Mouse (Mus musculus) MEL (cell line): ENCODE results near the gene Gabra4.
"Not testable (repeated sequence)": the region's sequence is repeated elsewhere in the genome, so short reads cannot be mapped to it uniquely, and the experiment has no call there.

Source experiments
- CTCF ChIP-seq, 3 experiments: IDR thresholded peaks in 2 of 3; conservative IDR thresholded peaks in 1 of 3; 2 replicates each; pipeline ENCODE4 v1.5.1; 2011 to 2012; ENCODE audit warnings: low read length in 3 of 3, low read depth in 2 of 3, mild to moderate bottlenecking in 2 of 3, improper control_type of control experiment in 1 of 3, inconsistent platforms in 1 of 3, mixed read lengths in 1 of 3, moderate library complexity in 1 of 3; ENCODE audit not compliant: control insufficient read depth in 1 of 3, insufficient read depth in 1 of 3, poor library complexity in 1 of 3, severe bottlenecking in 1 of 3
- E2F4 ChIP-seq: IDR thresholded peaks from 2 replicates; pipeline ENCODE4 v1.6.1; 2011; ENCODE audit warnings: low read depth, low read length, improper control_type of control experiment, borderline replicate concordance
- EP300 ChIP-seq, 2 experiments: IDR thresholded peaks; 2 replicates each; pipeline ENCODE4 v1.6.1; 2011; ENCODE audit warnings: improper control_type of control experiment in 2 of 2, low read length in 2 of 2, low read depth in 1 of 2, mild to moderate bottlenecking in 1 of 2
- ETS1 ChIP-seq: IDR thresholded peaks from 2 replicates; pipeline ENCODE4 v1.6.1; 2012; ENCODE audit warnings: low read depth, mild to moderate bottlenecking, inconsistent platforms, low read length, improper control_type of control experiment, moderate library complexity
- GATA1 ChIP-seq: IDR thresholded peaks from 2 replicates; pipeline ENCODE4 v1.6.1; 2011; ENCODE audit warnings: low read depth, low read length, improper control_type of control experiment
- POLR2A ChIP-seq, 2 experiments: IDR thresholded peaks; 2 replicates each; pipeline ENCODE4 v1.6.1; 2011 to 2012; ENCODE audit warnings: low read length in 2 of 2, mild to moderate bottlenecking in 2 of 2, control low read depth in 1 of 2, improper control_type of control experiment in 1 of 2, low read depth in 1 of 2, moderate library complexity in 1 of 2; ENCODE audit not compliant: control insufficient read depth in 1 of 2, insufficient read depth in 1 of 2, poor library complexity in 1 of 2
- POLR2AphosphoS2 ChIP-seq: IDR thresholded peaks from 2 replicates; pipeline ENCODE4 v1.6.1; 2011; ENCODE audit warnings: low read length, improper control_type of control experiment
- SIN3A ChIP-seq: IDR thresholded peaks from 2 replicates; pipeline ENCODE4 v1.6.1; 2012; ENCODE audit warnings: low read length, improper control_type of control experiment, inconsistent platforms
- SMC3 ChIP-seq: IDR thresholded peaks from 2 replicates; pipeline ENCODE4 v1.6.1; 2011; ENCODE audit warnings: low read depth, low read length, improper control_type of control experiment
- TAL1 ChIP-seq: IDR thresholded peaks from 2 replicates; pipeline ENCODE4 v1.6.1; 2012; ENCODE audit warnings: mild to moderate bottlenecking, inconsistent platforms, low read length, moderate library complexity, mixed read lengths
- UBTF ChIP-seq: IDR thresholded peaks from 2 replicates; pipeline ENCODE4 v1.6.1; 2012; ENCODE audit warnings: low read depth, mild to moderate bottlenecking, inconsistent platforms, low read length, improper control_type of control experiment, moderate library complexity, borderline replicate concordance; ENCODE audit not compliant: insufficient read depth
- USF2 ChIP-seq, 2 experiments: IDR thresholded peaks; 2 replicates each; pipeline ENCODE4 v1.6.1; 2011 to 2012; ENCODE audit warnings: improper control_type of control experiment in 2 of 2, low read length in 2 of 2, borderline replicate concordance in 1 of 2, inconsistent platforms in 1 of 2, low read depth in 1 of 2, mild to moderate bottlenecking in 1 of 2; ENCODE audit not compliant: insufficient read depth in 1 of 2

GRCm38 (mm10) chr5:71525486-71525885, 132.6 kb downstream of the Gabra4 start:
- not testable (repeated sequence) for TF ChIP-seq POLR2A (IDR thresholded peaks at IDR 0.05; ENCODE audit: control insufficient read depth in 1 of 2, insufficient read depth in 1 of 2, low read depth in 1 of 2, low read length in 2 of 2, poor library complexity in 1 of 2); CTCF (IDR thresholded peaks at IDR 0.05 in 2 of 3, conservative IDR thresholded peaks at IDR 0.05 in 1 of 3; ENCODE audit: control insufficient read depth in 1 of 3, insufficient read depth in 1 of 3, low read depth in 2 of 3, low read length in 3 of 3, poor library complexity in 1 of 3, severe bottlenecking in 1 of 3); EP300 (IDR thresholded peaks at IDR 0.05; ENCODE audit: low read depth in 1 of 2, low read length in 2 of 2); ETS1; SMC3; GATA1; USF2 (IDR thresholded peaks at IDR 0.05; ENCODE audit: borderline replicate concordance in 1 of 2, insufficient read depth in 1 of 2, low read depth in 1 of 2, low read length in 2 of 2); SIN3A; UBTF; POLR2AphosphoS2; TAL1; E2F4
